Mouse (Mus musculus) E14TG2a.4 (cell line): ENCODE results near the gene Rnf123.

Source experiments
- H3K27me3 ChIP-seq: 2 replicates; pipeline ENCODE4 v1.6.1; 2014; ENCODE audit warnings: low read length, control low read depth; ENCODE audit not compliant: insufficient read depth
- H3K36me3 ChIP-seq: 2 replicates; pipeline ENCODE4 v1.6.1; 2014; ENCODE audit warnings: low read length, control low read depth; ENCODE audit not compliant: insufficient read depth
- H3K4me1 ChIP-seq: replicated peaks from 2 replicates; pipeline ENCODE4 v1.6.1; 2014; ENCODE audit warnings: low read depth, low read length, control low read depth
- H3K4me3 ChIP-seq: replicated peaks from 2 replicates; pipeline ENCODE4 v1.5.1; 2014; ENCODE audit warnings: mild to moderate bottlenecking, low read length
- H3K9me3 ChIP-seq: 2 replicates; pipeline ENCODE4 v1.6.1; 2014; ENCODE audit warnings: low read length, control low read depth
- CTCF ChIP-seq: conservative IDR thresholded peaks from 2 replicates; pipeline ENCODE4 v1.5.1; 2014; ENCODE audit warnings: low read length
- NANOG ChIP-seq: IDR thresholded peaks from 2 replicates; pipeline ENCODE4 v1.6.1; 2014; ENCODE audit warnings: borderline replicate concordance, low read length, mixed read lengths
- POU5F1 ChIP-seq: IDR thresholded peaks from 2 replicates; pipeline ENCODE4 v1.6.1; 2014; ENCODE audit warnings: low read length, borderline replicate concordance

Rnf123 gene

GRCm38 (mm10) chr9:108082988-108083431 lies at the start of gene Rnf123:
TSS of gene Rnf123 (minus strand) at chr9:108083346.
- Histone ChIP-seq H3K27me3 (peaks cover 36% of the 10 kb centered on the region), H3K9me3 (no peaks in the 10 kb centered on the region), H3K4me1 (peaks cover 45% of the 10 kb centered on the region), H3K36me3 (peaks cover 47% of the 10 kb centered on the region), H3K4me3 (peak within 1 kb of the TSS; percentile 77)
- TF ChIP-seq POU5F1: no peak
- TF ChIP-seq NANOG: no peak
- TF ChIP-seq CTCF: no peak

- Histone ChIP-seq H3K9me3 (no peaks in the 10 kb centered on the region), H3K27me3 (peaks cover 32% of the 10 kb centered on the region), H3K4me1 (peaks cover 17% of the 10 kb centered on the region), H3K36me3 (no peaks in the 10 kb centered on the region), H3K4me3 (no peak overlapping the region)
- no peak for TF ChIP-seq POU5F1
- no peak for TF ChIP-seq CTCF
- no peak for TF ChIP-seq NANOG
Observed at GRCm38 (mm10) chr9:108132373-108132772, 49.2 kb upstream of the Rnf123 start.

GRCm38 (mm10) chr9:108131502-108131901 lies 48.4 kb upstream of the Rnf123 start:
- Histone ChIP-seq H3K9me3 (no peaks in the 10 kb centered on the region), H3K27me3 (peaks cover 29% of the 10 kb centered on the region), H3K36me3 (no peaks in the 10 kb centered on the region), H3K4me3 (no peak overlapping the region), H3K4me1 (peaks cover 9% of the 10 kb centered on the region)
- TF ChIP-seq POU5F1 (no peak), CTCF (no peak), NANOG (no peak)

GRCm38 (mm10) chr9:108129042-108129948 lies 46.1 kb upstream of the Rnf123 start:
- Histone ChIP-seq H3K36me3 (no peaks in the 10 kb centered on the region), H3K9me3 (no peaks in the 10 kb centered on the region)
- TF ChIP-seq NANOG: no peak
- TF ChIP-seq POU5F1: no peak
- TF ChIP-seq CTCF: no peak

GRCm38 (mm10) chr9:108128248-108128647 lies 45.1 kb upstream of the Rnf123 start:
- Histone ChIP-seq H3K36me3 (no peaks in the 10 kb centered on the region), H3K4me3 (no peak overlapping the region), H3K4me1 (peaks cover 10% of the 10 kb centered on the region), H3K27me3 (peaks cover 25% of the 10 kb centered on the region), H3K9me3 (no peaks in the 10 kb centered on the region)
- TF ChIP-seq NANOG: no peak
- no peak for TF ChIP-seq CTCF

More at GRCm38 (mm10) chr9:108129042-108129948, 46.1 kb upstream of the Rnf123 start:
- Histone ChIP-seq H3K27me3 (peaks cover 25% of the 10 kb centered on the region), H3K4me3 (no peak overlapping the region), H3K4me1 (peaks cover 14% of the 10 kb centered on the region)

DNA sequence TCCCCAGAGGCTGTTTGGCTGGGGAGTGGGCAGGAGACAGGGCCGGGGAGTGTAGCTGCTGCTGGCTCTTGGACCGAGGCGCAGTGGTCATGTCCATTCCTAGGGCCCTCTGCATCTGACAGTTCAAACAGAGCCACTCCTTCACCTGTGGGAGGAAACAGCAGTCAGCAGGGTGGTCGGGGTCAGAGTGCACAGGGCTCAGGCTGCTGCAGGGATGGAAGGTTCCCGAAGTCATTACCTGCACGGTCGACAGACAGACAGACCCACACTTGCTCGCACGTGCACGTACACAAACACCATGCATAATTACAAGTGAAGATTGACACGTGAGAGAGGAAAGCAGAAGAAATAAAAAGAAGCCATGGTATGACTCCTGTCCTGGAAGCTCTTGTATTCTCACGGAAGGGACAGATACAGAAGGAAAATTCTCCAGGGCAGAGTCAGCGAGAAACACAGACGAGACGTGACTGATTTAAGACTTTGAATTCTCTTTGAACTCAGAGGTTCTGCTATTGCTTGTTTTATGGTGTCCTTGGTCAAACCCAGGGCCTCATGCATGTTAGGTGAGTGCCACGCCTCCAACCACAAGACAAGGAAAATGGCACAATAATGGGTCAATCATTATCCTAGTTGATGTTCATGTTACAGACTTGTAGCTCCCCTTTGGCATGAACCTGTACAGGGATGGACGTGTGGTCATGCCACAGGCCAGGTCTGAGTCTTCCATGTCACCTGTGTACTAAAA lies 43.5 kb upstream of the Rnf123 start:
- Histone ChIP-seq H3K4me3 (peak overlapping the region; percentile 70), H3K9me3 (no peaks in the 10 kb centered on the region), H3K36me3 (no peaks in the 10 kb centered on the region), H3K4me1 (peaks cover 9% of the 10 kb centered on the region), H3K27me3 (peaks cover 25% of the 10 kb centered on the region)
- TF ChIP-seq NANOG (no peak), CTCF (no peak), POU5F1 (no peak)

DNA sequence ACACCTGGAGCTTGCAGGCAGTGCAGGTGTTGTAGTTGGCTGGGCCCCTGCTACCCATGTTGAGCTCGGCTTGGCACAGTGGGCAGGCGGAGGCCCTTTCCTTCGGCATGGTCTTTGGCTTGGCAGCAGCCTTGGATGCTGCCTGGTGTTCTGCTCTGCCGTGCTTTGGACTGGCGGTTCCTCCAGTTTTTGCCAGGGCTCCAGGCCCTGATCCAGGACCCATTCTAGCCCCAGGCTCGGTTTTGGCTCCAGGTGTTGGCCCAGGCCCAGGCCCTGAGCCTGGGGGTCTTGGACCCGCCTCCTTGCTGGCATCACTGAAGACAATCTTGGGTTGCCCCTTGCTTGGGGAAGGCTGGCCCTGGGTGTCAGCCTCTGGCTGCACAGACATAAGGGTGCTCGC lies 42.6 kb upstream of the Rnf123 start:
- Histone ChIP-seq H3K36me3 (no peaks in the 10 kb centered on the region), H3K4me3 (peak overlapping the region; percentile 70), H3K27me3 (peaks cover 27% of the 10 kb centered on the region), H3K9me3 (no peaks in the 10 kb centered on the region), H3K4me1 (peaks cover 9% of the 10 kb centered on the region)
- TF ChIP-seq NANOG (no peak), CTCF (no peak), POU5F1 (no peak)

DNA sequence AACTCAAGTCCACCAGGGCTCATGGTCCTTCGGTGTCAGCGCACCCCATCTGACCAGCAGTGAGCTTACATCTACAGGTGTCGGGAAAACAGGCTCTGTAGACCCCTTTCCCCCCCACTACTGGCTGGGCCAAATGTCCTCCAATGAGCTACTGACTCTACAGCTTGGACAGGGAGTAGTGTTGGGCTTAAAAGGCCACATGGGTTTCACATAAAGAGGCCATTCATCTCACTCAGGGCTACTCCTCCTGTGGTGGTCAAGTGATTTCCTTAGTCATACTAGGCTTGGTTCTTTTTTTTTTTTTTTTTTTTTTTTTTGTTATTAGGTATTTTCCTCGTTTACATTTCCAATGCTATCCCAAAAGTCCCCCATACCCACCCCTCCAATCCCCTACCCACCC lies 40.8 kb upstream of the Rnf123 start:
- Histone ChIP-seq H3K4me3 (no peak overlapping the region), H3K36me3 (no peaks in the 10 kb centered on the region), H3K4me1 (peaks cover 9% of the 10 kb centered on the region), H3K27me3 (peaks cover 16% of the 10 kb centered on the region), H3K9me3 (no peaks in the 10 kb centered on the region)
- no peak for TF ChIP-seq POU5F1
- TF ChIP-seq CTCF: no peak
- TF ChIP-seq NANOG: no peak
